Mouse (Mus musculus) midbrain, postnatal 0 days (tissue): ENCODE results near the gene Adamts7. TPM values are rescaled to one million over a fixed set of nuclear protein-coding genes. Genes with fewer than 3 reads are reported as not detected.
A peak's percentile ranks its signal among the peaks of the same experiment; 100 is the strongest.

Source experiments
- ATAC-seq: fragments of 200-750 bp; cut with Nextera tagmentation; 2 replicates; pipeline ENCODE4 v1.8.0; 2017; ENCODE audit warnings: moderate number of reproducible peaks, mild to moderate bottlenecking, moderate TSS enrichment, moderate library complexity; ENCODE audit not compliant: low FRiP score
- DNase-seq: peaks from one replicate; pipeline ENCODE4 v3.0.0-alpha.2; 2015; ENCODE audit warnings: low spot score
- H3K27ac ChIP-seq: fragments of 300-500 bp; sonication (generic); 2 replicates; pipeline ENCODE4 v1.5.1; 2014; ENCODE audit warnings: low read depth, mild to moderate bottlenecking, low read length, mixed read lengths
- H3K27me3 ChIP-seq: fragments of 300-500 bp; sonication (generic); 2 replicates; pipeline ENCODE4 v1.6.1; 2014; ENCODE audit warnings: low read length, control low read depth, mixed read lengths; ENCODE audit not compliant: insufficient read depth
- H3K36me3 ChIP-seq: fragments of 300-500 bp; sonication (generic); 2 replicates; pipeline ENCODE4 v1.6.1; 2014; ENCODE audit warnings: low read length, control low read depth, mixed read lengths; ENCODE audit not compliant: insufficient read depth
- H3K4me1 ChIP-seq: fragments of 300-500 bp; sonication (generic); 2 replicates; pipeline ENCODE4 v1.6.1; 2014; ENCODE audit warnings: mild to moderate bottlenecking, control low read depth, antibody characterized with exemption, low read length, mixed read lengths; ENCODE audit not compliant: insufficient read depth
- H3K4me2 ChIP-seq: fragments of 300-500 bp; sonication (generic); 2 replicates; pipeline ENCODE4 v1.6.1; 2014; ENCODE audit warnings: low read depth, mild to moderate bottlenecking, low read length, mixed read lengths; ENCODE audit not compliant: poor library complexity, severe bottlenecking
- H3K4me3 ChIP-seq: fragments of 300-500 bp; sonication (generic); 2 replicates; pipeline ENCODE4 v1.5.1; 2014; ENCODE audit warnings: low read depth, mild to moderate bottlenecking, low read length, moderate library complexity
- H3K9ac ChIP-seq: fragments of 300-500 bp; sonication (generic); replicated peaks from 2 replicates; pipeline ENCODE4 v1.6.1; 2014; ENCODE audit warnings: mild to moderate bottlenecking, low read length, moderate library complexity, mixed read lengths; ENCODE audit not compliant: poor library complexity, severe bottlenecking
- H3K9me3 ChIP-seq: fragments of 300-500 bp; sonication (generic); 2 replicates; pipeline ENCODE4 v1.6.1; 2016; ENCODE audit warnings: low read length, control low read depth
- CTCF ChIP-seq: IDR thresholded peaks from 2 replicates; pipeline ENCODE4 v1.5.1; 2016; ENCODE audit warnings: antibody characterized with exemption, mild to moderate bottlenecking
- WGBS: fragments of 180-500 bp; shearing (Covaris S2); extraction: QIAGEN DNeasy Blood & Tissue Kit; methylation state at CpG from one replicate; pipeline ENCODE4 v1.1.7; 2014; 5-methylcytosine and 5-hydroxymethylcytosine counted together
- polyA plus RNA-seq: library from polyadenylated mRNA; unstranded; fragments of >200 nt; fragmentation: Nextera tagmentation; extraction: Ambion mirVana; gene quantifications from 2 replicates; pipeline ENCODE4 v1.2.1, GENCODE M21; 2015
- total RNA-seq: library from RNA; depleted of rRNA; stranded (reverse); fragments of >200 nt; gene quantifications from 2 replicates; pipeline ENCODE4 v1.2.3, GENCODE M21; 2014

The Adamts7 gene
- total and polyA plus RNA-seq, 2 experiments from 2014 or later = 3.1 to 8.9 TPM

- WGBS = 85% methylated on average over 9 of the region's 9 CpGs
- TF ChIP-seq CTCF = no peak
- no peak for DNase-seq
- Histone ChIP-seq H3K27ac (no peak overlapping the region), H3K4me3 (no peak overlapping the region), H3K9ac (no peak overlapping the region), H3K4me1 (no peaks in the 10 kb centered on the region), H3K4me2 (no peak overlapping the region), H3K27me3 (no peaks in the 10 kb centered on the region), H3K9me3 (no peaks in the 10 kb centered on the region), H3K36me3 (peaks cover 4% of the 10 kb centered on the region; the same call in 1 of the 2 replicates)
- no peak for ATAC-seq
Observed at GRCm38 (mm10) chr9:90237232-90238062, 74.6 kb downstream of the Adamts7 start.

- H3K4me3 ChIP-seq = no peak overlapping the region
- H3K27ac ChIP-seq = no peak overlapping the region
- no peak overlapping the region for H3K4me2 ChIP-seq
- TF ChIP-seq CTCF = no peak
- DNase-seq (no peak), ATAC-seq (no peak)
- no peaks in the 10 kb centered on the region for H3K9me3 ChIP-seq
- peaks cover 5% of the 10 kb centered on the region; the same call in 1 of the 2 replicates for H3K36me3 ChIP-seq
- 71% methylated on average over 4 of the region's 4 CpGs for WGBS
- H3K9ac ChIP-seq = no peak overlapping the region
- H3K27me3 ChIP-seq = no peaks in the 10 kb centered on the region
- H3K4me1 ChIP-seq = no peaks in the 10 kb centered on the region
Observed at GRCm38 (mm10) chr9:90240560-90240959, 77.7 kb downstream of the Adamts7 start.

DNA sequence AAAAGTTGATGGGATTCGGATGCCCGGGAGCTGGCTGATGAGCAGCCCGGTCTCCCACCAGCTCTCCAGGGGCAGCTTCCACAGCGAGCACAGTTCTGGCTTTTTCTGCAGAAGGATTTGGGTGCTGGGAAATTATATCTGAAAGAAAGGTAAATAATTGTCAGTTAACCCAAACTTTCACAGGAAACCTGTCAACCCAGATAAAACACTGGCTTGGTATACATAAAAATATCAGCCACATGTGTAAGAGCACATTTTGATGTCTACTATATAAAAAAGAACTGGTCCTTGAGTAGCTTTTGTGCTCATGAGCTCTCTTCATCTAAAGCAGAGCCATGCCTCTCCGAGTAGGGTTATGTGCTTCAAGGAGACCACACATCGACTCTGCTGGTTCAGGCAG lies 78.2 kb downstream of the Adamts7 start:
- DNase-seq = no peak
- TF ChIP-seq CTCF = no peak
- no peak overlapping the region for H3K9ac ChIP-seq
- ATAC-seq = no peak
- H3K4me3 ChIP-seq = no peak overlapping the region
- no peaks in the 10 kb centered on the region for H3K9me3 ChIP-seq
- no peak overlapping the region for H3K27ac ChIP-seq
- H3K27me3 ChIP-seq = no peaks in the 10 kb centered on the region
- 87% methylated on average over 6 of the region's 6 CpGs for WGBS
- peaks cover 6% of the 10 kb centered on the region; the same call in 1 of the 2 replicates for H3K36me3 ChIP-seq
- no peaks in the 10 kb centered on the region for H3K4me1 ChIP-seq
- H3K4me2 ChIP-seq = no peak overlapping the region

GRCm38 (mm10) chr9:90241618-90242017 lies 78.7 kb downstream of the Adamts7 start:
- 72% methylated on average over 7 of the region's 7 CpGs for WGBS
- Histone ChIP-seq H3K9ac (no peak overlapping the region), H3K4me2 (no peak overlapping the region), H3K9me3 (no peaks in the 10 kb centered on the region), H3K4me1 (no peaks in the 10 kb centered on the region), H3K27ac (no peak overlapping the region), H3K4me3 (no peak overlapping the region), H3K27me3 (no peaks in the 10 kb centered on the region), H3K36me3 (peaks cover 8% of the 10 kb centered on the region; the same call in 1 of the 2 replicates)
- TF ChIP-seq CTCF = peak; percentile 53
- ATAC-seq (no peak), DNase-seq (peak; percentile 30)

DNA sequence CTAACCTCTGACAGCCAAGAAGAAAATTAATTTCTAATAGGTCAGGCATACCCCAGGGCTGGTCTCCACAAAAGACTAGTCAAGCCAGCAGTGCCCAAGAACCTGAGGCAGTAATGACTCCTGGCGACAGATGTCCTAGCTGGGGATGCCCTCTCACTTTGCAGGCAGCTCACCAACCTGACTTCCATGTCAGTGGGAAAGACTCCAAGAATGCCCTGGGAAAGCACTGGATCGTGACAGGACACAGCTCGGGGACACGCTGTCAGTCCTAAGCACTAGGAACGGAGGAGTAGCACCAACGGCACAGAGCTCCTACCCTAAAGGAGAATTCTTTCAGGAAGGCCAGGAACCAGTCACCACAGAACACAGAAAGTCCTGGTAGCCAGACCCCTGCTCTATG lies 79.4 kb downstream of the Adamts7 start:
- H3K4me2 ChIP-seq = no peak overlapping the region
- no peak overlapping the region for H3K4me3 ChIP-seq
- H3K36me3 ChIP-seq = peaks cover 4% of the 10 kb centered on the region
- DNase-seq = no peak
- 89% methylated on average over 6 of the region's 6 CpGs for WGBS
- no peaks in the 10 kb centered on the region for H3K9me3 ChIP-seq
- H3K27me3 ChIP-seq = no peaks in the 10 kb centered on the region
- no peak overlapping the region for H3K9ac ChIP-seq
- no peak for TF ChIP-seq CTCF
- ATAC-seq = no peak
- no peak overlapping the region for H3K27ac ChIP-seq
- H3K4me1 ChIP-seq = no peaks in the 10 kb centered on the region

GRCm38 (mm10) chr9:90242855-90243254 lies 80.0 kb downstream of the Adamts7 start:
- H3K27ac ChIP-seq = no peak overlapping the region
- H3K4me2 ChIP-seq = no peak overlapping the region
- H3K9me3 ChIP-seq = no peaks in the 10 kb centered on the region
- H3K9ac ChIP-seq = no peak overlapping the region
- TF ChIP-seq CTCF = no peak
- H3K36me3 ChIP-seq = peaks cover 6% of the 10 kb centered on the region; the same call in 1 of the 2 replicates
- H3K27me3 ChIP-seq = no peaks in the 10 kb centered on the region
- DNase-seq = no peak
- H3K4me3 ChIP-seq = no peak overlapping the region
- no peaks in the 10 kb centered on the region for H3K4me1 ChIP-seq
- WGBS = 87% methylated on average over 7 of the region's 7 CpGs
- no peak for ATAC-seq
